Mouse (Mus musculus) bone marrow macrophage, adult 2 months (primary cell): ENCODE data around the gene Lrr1.

Source experiments
- CTCF ChIP-seq: IDR thresholded peaks from 2 replicates; pipeline ENCODE4 v1.5.1; 2012; ENCODE audit warnings: low read depth, mild to moderate bottlenecking, low read length, moderate library complexity
- POLR2A ChIP-seq: IDR thresholded peaks from 2 replicates; pipeline ENCODE4 v1.6.1; 2012; ENCODE audit warnings: mild to moderate bottlenecking, low read depth, low read length, borderline replicate concordance

DNA sequence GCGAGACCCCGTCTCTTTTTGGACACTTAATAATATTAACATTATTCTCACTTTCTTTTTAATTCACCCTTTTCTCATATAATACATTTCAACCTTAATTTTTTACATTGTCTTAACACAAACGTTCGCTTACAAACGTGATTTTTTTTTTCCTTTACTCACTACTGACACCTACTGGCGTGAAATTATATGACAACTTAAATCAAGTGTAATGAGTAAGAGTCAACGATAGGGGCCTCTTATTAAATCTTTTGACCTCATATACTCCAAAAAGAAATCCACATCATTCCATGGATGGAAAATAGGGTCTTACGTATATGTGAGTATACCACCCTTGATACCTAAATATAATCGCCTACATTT, 9.1 kb upstream of the Lrr1 start:
- TF ChIP-seq CTCF (no peak), POLR2A (no peak)
